Mouse (Mus musculus) midbrain, embryonic 10.5 days (tissue): ENCODE measurements around the gene Twnk. TPM values are rescaled to one million over a fixed set of nuclear protein-coding genes. Genes with fewer than 3 reads are reported as not detected.

Source experiments
- DNase-seq: peaks from one replicate; pipeline ENCODE4 v3.0.0-alpha.2; 2017; ENCODE audit warnings: low spot score
- H3K27ac ChIP-seq: fragments of 300-500 bp; sonication (generic); replicated peaks from 2 replicates; pipeline ENCODE4 v1.5.1; 2016; ENCODE audit warnings: mild to moderate bottlenecking
- H3K27me3 ChIP-seq: fragments of 300-500 bp; sonication (generic); 2 replicates; pipeline ENCODE4 v1.6.1; 2016; ENCODE audit warnings: low read depth, mild to moderate bottlenecking; ENCODE audit not compliant: poor library complexity, severe bottlenecking
- H3K36me3 ChIP-seq: fragments of 300-500 bp; sonication (generic); 2 replicates; pipeline ENCODE4 v1.6.1; 2016; ENCODE audit warnings: mild to moderate bottlenecking, moderate library complexity
- H3K4me1 ChIP-seq: fragments of 300-500 bp; sonication (generic); 2 replicates; pipeline ENCODE4 v1.6.1; 2016
- H3K4me3 ChIP-seq: fragments of 300-500 bp; sonication (generic); 2 replicates; pipeline ENCODE4 v1.5.1; 2016; ENCODE audit warnings: mild to moderate bottlenecking, moderate library complexity
- H3K9me3 ChIP-seq: fragments of 300-500 bp; sonication (generic); replicated peaks from 2 replicates; pipeline ENCODE4 v1.6.1; 2016; ENCODE audit warnings: mild to moderate bottlenecking
- WGBS: fragments of 180-500 bp; shearing (Covaris S2); methylation state at CpG from one replicate; pipeline ENCODE4 v1.1.7; 2016; 5-methylcytosine and 5-hydroxymethylcytosine counted together
- polyA plus RNA-seq: library from polyadenylated mRNA; unstranded; fragments of >200 nt; fragmentation: Nextera tagmentation; extraction: Ambion mirVana; gene quantifications from 2 replicates; pipeline ENCODE4 v1.2.1, GENCODE M21; 2016

Twnk gene
- polyA plus RNA-seq, 1 experiment from 2014 or later: 33.6 TPM

GRCm38 (mm10) chr19:45007021-45007420 lies 1.6 kb downstream of the Twnk start:
- DNase-seq: no peak
- 50% methylated on average over 17 of the region's 17 CpGs for WGBS
- H3K4me1 ChIP-seq: peaks cover 35% of the 10 kb centered on the region
- H3K9me3 ChIP-seq: no peaks in the 10 kb centered on the region
- H3K4me3 ChIP-seq: peak overlapping the region; percentile 78
- peak overlapping the region; percentile 86 for H3K27ac ChIP-seq
- peaks cover 74% of the 10 kb centered on the region for H3K36me3 ChIP-seq
- no peaks in the 10 kb centered on the region for H3K27me3 ChIP-seq

- H3K27ac ChIP-seq: peak overlapping the region; percentile 86
- peaks cover 33% of the 10 kb centered on the region for H3K4me1 ChIP-seq
- 94% methylated on average over 20 of the region's 20 CpGs for WGBS
- H3K4me3 ChIP-seq: peak overlapping the region; percentile 78
- H3K9me3 ChIP-seq: no peaks in the 10 kb centered on the region
- H3K27me3 ChIP-seq: no peaks in the 10 kb centered on the region
- DNase-seq: no peak
- peaks cover 74% of the 10 kb centered on the region for H3K36me3 ChIP-seq
These were observed 2.1 kb downstream of the Twnk start for GRCm38 (mm10) chr19:45007425-45008191.

GRCm38 (mm10) chr19:45010646-45011045 lies 5.2 kb downstream of the Twnk start:
- no peak for DNase-seq
- no peaks in the 10 kb centered on the region for H3K9me3 ChIP-seq
- peaks cover 47% of the 10 kb centered on the region for H3K4me1 ChIP-seq
- H3K4me3 ChIP-seq: no peak overlapping the region
- WGBS: 93% methylated on average over 4 of the region's 4 CpGs
- H3K27me3 ChIP-seq: no peaks in the 10 kb centered on the region
- H3K36me3 ChIP-seq: peaks cover 52% of the 10 kb centered on the region
- H3K27ac ChIP-seq: no peak overlapping the region

GRCm38 (mm10) chr19:45012219-45012618 lies 6.8 kb downstream of the Twnk start:
- peaks cover 52% of the 10 kb centered on the region for H3K36me3 ChIP-seq
- H3K4me1 ChIP-seq: peaks cover 55% of the 10 kb centered on the region
- no peak overlapping the region for H3K4me3 ChIP-seq
- no peaks in the 10 kb centered on the region for H3K9me3 ChIP-seq
- 88% methylated on average over 8 of the region's 8 CpGs for WGBS
- H3K27me3 ChIP-seq: no peaks in the 10 kb centered on the region
- DNase-seq: no peak
- no peak overlapping the region for H3K27ac ChIP-seq

- no peak for DNase-seq
- Histone ChIP-seq H3K4me3 (no peak overlapping the region), H3K4me1 (peaks cover 55% of the 10 kb centered on the region), H3K36me3 (peaks cover 50% of the 10 kb centered on the region), H3K9me3 (no peaks in the 10 kb centered on the region), H3K27ac (no peak overlapping the region), H3K27me3 (no peaks in the 10 kb centered on the region)
- 46% methylated on average over 6 of the region's 6 CpGs for WGBS
These were observed 7.2 kb downstream of the Twnk start for GRCm38 (mm10) chr19:45012636-45013035.

GRCm38 (mm10) chr19:45013581-45014225 lies 8.2 kb downstream of the Twnk start:
- Histone ChIP-seq H3K27me3 (no peaks in the 10 kb centered on the region), H3K36me3 (peaks cover 39% of the 10 kb centered on the region), H3K4me3 (no peak overlapping the region), H3K9me3 (no peaks in the 10 kb centered on the region), H3K4me1 (peaks cover 55% of the 10 kb centered on the region), H3K27ac (peak overlapping the region; percentile 0; the same call in 1 of the 2 replicates)
- no peak for DNase-seq
- 67% methylated on average over 6 of the region's 6 CpGs for WGBS

- Histone ChIP-seq H3K4me3 (peak within 1 kb of the TSS; percentile 87), H3K36me3 (peaks cover 33% of the 10 kb centered on the region), H3K27ac (peak within 1 kb of the TSS; percentile 99), H3K4me1 (peaks cover 59% of the 10 kb centered on the region), H3K27me3 (no peaks in the 10 kb centered on the region), H3K9me3 (no peaks in the 10 kb centered on the region)
- no peak for DNase-seq
- 8% methylated on average over 10 of the region's 10 CpGs for WGBS
These were observed 9.0 kb downstream of the Twnk start, which contains the start of gene Lzts2 for GRCm38 (mm10) chr19:45014335-45014971. Gene Lzts2 (plus strand): TSS chr19:45014414.

- no peaks in the 10 kb centered on the region for H3K9me3 ChIP-seq
- H3K27me3 ChIP-seq: no peaks in the 10 kb centered on the region
- H3K36me3 ChIP-seq: peaks cover 33% of the 10 kb centered on the region
- peak overlapping the region; percentile 87 for H3K4me3 ChIP-seq
- peaks cover 64% of the 10 kb centered on the region for H3K4me1 ChIP-seq
- DNase-seq: peak; percentile 47
- WGBS: under 1% methylated on average over 25 of the region's 25 CpGs
- peak overlapping the region; percentile 99 for H3K27ac ChIP-seq
These were observed 9.5 kb downstream of the Twnk start for GRCm38 (mm10) chr19:45014981-45015402.

GRCm38 (mm10) chr19:45015518-45016281 lies 10.2 kb downstream of the Twnk start:
- WGBS: under 1% methylated on average over 34 of the region's 34 CpGs
- H3K4me1 ChIP-seq: peaks cover 71% of the 10 kb centered on the region
- H3K36me3 ChIP-seq: peaks cover 33% of the 10 kb centered on the region
- no peaks in the 10 kb centered on the region for H3K27me3 ChIP-seq
- H3K9me3 ChIP-seq: no peaks in the 10 kb centered on the region
- H3K27ac ChIP-seq: peak overlapping the region; percentile 99
- H3K4me3 ChIP-seq: peak overlapping the region; percentile 87
- DNase-seq: peak; percentile 56

- peak; percentile 74 for DNase-seq
- H3K4me1 ChIP-seq: peaks cover 80% of the 10 kb centered on the region
- no peaks in the 10 kb centered on the region for H3K27me3 ChIP-seq
- no peaks in the 10 kb centered on the region for H3K9me3 ChIP-seq
- 1% methylated on average over 18 of the region's 18 CpGs for WGBS
- H3K27ac ChIP-seq: peak overlapping the region; percentile 99
- peaks cover 33% of the 10 kb centered on the region for H3K36me3 ChIP-seq
- H3K4me3 ChIP-seq: peak overlapping the region; percentile 87
These were observed 11.1 kb downstream of the Twnk start for GRCm38 (mm10) chr19:45016341-45017215.

GRCm38 (mm10) chr19:45017216-45017771 lies 11.8 kb downstream of the Twnk start:
- no peaks in the 10 kb centered on the region for H3K9me3 ChIP-seq
- peaks cover 82% of the 10 kb centered on the region for H3K4me1 ChIP-seq
- peaks cover 33% of the 10 kb centered on the region for H3K36me3 ChIP-seq
- no peaks in the 10 kb centered on the region for H3K27me3 ChIP-seq
- under 1% methylated on average over 19 of the region's 27 CpGs for WGBS
- DNase-seq: peak; percentile 92
- peak overlapping the region; percentile 87 for H3K4me3 ChIP-seq
- H3K27ac ChIP-seq: peak overlapping the region; percentile 99
